Mouse (Mus musculus): ENCODE data around the gene Disp1. TPM values are rescaled to one million over a fixed set of nuclear protein-coding genes. Genes with fewer than 3 reads are reported as not detected.
A peak's percentile ranks its signal among the peaks of the same experiment; 100 is the strongest.

The Disp1 gene
- total RNA-seq (2021): 10 to 100 TPM; 12.9 to 17.6 TPM
- 13.9 and 14.6 TPM in 2 replicates for polyA plus RNA-seq (2012; rRNA removed)
- long read RNA-seq, full-length matches to known transcripts: 10 of 17 reads
- long read RNA-seq, partial matches to known transcripts: 3 of 17 reads
- long read RNA-seq, other reads (novel, unspliced or antisense): 4 of 17 reads

GRCm38 (mm10) chr1:183220796-183221718, at the start of gene Disp1:
TSS of gene Disp1 (minus strand) at chr1:183221522.
- peak; percentile 83 for DNase-seq

DNA sequence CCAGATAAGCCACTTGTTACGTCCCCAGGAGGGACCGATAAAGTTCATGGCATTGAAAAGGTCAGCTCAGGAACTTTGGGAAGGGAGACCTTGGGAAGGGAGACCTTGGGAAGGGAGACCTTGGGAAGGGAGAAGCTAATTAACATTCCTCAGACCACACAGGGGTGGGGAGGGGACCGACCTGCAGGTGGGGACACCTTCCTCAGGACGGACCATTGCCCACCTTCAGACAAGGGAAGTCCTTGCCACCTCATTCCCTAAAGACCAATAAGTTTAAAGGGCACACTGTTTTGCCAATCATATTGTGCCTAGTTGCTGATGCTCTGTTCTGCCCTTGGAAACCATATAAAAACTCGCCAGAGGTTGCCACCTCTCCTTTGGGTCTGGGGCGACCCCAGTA, 46.3 kb upstream of the Disp1 start:
- peak; percentile 19 for DNase-seq

DNA sequence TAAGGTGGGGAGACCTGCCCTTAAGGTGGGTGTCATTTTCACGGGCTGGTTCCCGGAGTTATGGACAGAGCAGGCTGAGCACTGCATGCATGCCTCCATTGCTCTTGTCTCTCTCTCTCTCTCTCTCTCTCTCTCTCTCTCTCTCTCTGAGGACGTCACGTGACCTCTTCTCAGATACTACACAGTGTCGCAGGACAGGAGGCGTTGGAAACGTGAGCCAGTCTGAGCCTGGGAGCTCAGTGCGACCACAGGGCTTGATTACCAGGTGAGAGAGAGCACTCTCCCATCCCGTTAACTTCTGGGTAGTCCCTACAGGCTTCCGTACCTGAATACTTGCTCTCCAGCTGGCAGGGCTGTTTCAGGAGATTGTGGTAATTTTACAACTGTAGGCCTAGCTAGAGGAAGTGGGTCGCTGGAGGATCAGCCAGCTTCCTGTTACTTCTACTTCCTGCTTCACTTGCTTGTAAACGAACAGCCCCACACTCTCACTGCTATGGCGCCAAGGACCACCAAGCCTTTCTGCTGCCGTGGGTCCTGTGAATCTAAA, 44.7 kb upstream of the Disp1 start:
- DNase-seq: no peak

- DNase-seq: peak; percentile 32
Observed at GRCm38 (mm10) chr1:183264145-183265008, 43.1 kb upstream of the Disp1 start.

DNA sequence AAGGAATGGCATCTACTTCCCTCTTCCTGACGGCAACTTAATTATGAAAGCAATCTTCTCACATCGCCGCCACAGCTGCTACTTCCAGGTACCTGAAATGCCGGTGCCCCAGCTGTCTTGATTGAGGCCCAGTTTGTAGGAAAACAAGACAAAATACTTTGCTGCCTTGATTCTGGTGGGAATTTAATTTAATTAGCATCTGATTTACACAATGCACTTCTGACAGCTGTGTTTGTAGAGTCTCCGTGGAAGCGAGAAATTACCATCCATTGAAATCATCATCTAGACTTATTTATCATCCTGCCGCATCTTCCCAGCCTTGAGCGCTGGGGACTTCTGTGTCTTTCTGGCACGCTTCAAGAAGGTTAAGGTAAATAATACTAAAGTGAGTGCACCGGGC, 31.3 kb upstream of the Disp1 start:
- no peak for DNase-seq

GRCm38 (mm10) chr1:183251818-183252217, 30.5 kb upstream of the Disp1 start:
- DNase-seq: no peak

GRCm38 (mm10) chr1:183250612-183251011, 29.3 kb upstream of the Disp1 start:
- no peak for DNase-seq

DNA sequence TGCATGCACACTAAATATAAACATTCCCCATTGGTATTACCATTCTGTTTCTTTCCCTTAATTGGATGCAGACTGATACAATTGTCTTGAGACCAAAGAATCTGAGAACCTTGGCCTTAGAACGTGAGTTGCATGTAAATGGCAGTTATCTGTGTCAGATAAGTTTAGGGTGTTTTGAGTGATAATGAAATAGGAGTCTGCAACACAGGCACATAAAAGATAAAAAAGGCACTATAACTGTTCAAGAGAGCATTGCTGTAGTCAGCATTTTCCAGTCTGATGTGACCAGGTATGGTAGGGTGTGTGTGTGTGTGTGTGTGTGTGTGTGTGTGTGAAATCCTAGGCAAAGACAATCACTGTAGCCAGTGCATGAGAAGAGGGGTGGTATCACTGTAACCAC, 26.8 kb upstream of the Disp1 start:
- DNase-seq: no peak

- no peak for DNase-seq
Observed at GRCm38 (mm10) chr1:183243293-183243692, 22.0 kb upstream of the Disp1 start.

DNA sequence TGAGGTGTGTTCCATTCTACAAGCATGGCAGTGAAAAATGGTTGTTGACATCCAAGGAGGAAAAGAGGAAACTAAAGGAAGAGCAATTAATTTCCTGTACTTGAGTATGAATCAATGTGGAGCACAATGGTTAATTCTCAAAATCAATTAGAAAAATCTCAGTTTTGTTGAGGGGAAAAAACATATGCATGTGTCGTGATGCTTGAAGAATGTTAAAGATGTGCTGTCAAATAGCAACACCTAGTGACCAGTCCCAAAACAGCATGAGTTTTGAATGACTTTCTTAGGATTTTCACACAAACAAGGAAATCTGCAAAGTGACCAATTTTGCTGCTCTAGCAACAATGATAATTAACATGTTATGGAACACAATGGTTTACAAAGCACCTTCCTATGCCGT, 16.6 kb upstream of the Disp1 start:
- no peak for DNase-seq

- no peak for DNase-seq
Observed at GRCm38 (mm10) chr1:183236460-183236859, 15.1 kb upstream of the Disp1 start.

GRCm38 (mm10) chr1:183233679-183234174, 12.4 kb upstream of the Disp1 start:
- DNase-seq: no peak

DNA sequence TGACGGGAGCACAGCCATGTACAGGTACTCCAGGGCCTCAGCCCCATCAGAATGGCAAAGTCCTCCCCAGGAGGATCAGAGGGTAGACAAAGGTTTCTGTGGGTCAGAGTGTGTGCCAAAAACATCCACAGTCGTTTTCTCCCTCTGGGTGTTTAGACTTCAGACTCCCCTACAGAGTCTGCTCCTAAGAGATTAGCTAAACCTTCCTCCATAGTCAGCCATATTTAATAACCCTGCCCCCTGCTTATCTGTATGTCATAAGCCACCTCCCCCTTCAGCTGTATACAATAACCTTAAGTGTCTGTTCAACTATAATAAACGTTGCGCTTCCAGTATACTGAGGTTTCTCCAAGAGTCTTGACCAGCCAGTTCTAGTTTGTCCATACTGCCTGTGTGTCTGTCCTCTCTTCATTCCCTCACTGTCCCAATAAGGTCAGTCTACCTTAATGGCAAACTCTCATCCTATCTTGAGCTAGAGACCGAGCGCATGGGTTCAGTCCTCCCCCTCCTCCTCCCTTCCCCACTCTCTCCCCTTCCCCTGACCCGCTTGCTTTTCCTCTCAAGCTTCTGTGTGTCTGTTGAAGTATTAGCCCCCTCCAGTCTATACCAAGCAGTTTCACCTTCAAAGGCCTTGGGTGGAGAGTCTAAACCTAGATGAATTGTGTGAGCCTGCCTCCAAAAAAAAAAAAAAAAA, 11.8 kb upstream of the Disp1 start:
- no peak for DNase-seq

- DNase-seq: no peak
Observed at GRCm38 (mm10) chr1:183227469-183227868, 6.1 kb upstream of the Disp1 start.

- peak; percentile 73 for DNase-seq
Observed at GRCm38 (mm10) chr1:183219021-183219420, 2.3 kb downstream of the Disp1 start.

DNA sequence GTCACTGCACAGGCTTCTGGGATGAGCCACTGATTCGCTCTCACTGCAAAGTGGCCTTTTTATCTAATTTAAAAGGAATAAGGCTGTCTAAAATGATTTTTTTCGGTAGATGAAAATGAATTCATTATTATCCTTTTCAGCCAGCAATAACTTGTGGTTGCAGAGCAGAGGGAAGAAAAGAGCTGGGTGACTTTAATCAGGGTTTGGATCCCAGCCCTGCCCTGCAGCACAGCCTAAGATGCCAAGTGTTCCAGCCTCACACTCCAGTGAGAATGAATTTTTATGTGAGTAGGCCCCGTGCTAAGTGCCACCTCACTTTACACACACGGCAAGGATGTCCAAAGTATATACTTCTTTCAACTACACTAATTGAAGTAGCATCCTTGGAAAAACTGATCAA, 4.6 kb downstream of the Disp1 start:
- no peak for DNase-seq

DNA sequence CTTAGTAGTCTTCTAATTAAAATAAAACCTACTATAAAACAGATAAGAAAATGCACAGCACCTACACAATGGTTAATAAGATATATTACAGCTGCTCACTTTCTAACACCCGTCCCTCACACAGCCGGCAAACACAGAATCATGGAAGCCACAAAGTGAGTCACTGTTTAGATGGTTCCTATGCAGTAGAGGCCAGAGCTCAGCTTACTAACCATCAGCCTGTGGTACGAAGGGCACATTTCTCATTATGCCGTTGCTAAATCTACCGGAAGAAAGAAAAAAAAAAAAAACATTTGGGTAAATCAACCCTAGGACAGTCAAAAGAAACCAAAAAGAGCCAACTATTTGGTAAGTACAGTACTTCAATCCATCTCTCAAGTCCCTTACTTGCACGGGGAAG, 5.6 kb downstream of the Disp1 start:
- DNase-seq: no peak

DNA sequence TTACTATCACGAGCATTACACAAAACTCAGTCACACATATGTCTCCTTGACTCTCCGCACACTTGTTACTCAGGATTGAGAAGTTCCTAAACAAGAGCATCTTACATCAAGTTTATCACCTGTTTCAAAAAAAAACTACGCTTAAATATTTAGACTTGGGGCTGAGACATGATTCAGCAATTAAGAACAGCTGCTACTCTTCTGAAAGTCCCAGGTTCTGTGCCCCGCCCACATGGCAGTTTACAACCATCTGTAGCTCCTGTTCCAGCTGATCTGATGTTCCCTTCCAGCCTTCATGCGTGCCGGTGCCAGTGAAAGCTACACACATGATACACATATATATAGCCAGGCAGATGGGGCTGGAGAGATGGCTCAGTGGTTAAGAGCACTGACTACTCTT, 7.5 kb downstream of the Disp1 start:
- DNase-seq: no peak

DNA sequence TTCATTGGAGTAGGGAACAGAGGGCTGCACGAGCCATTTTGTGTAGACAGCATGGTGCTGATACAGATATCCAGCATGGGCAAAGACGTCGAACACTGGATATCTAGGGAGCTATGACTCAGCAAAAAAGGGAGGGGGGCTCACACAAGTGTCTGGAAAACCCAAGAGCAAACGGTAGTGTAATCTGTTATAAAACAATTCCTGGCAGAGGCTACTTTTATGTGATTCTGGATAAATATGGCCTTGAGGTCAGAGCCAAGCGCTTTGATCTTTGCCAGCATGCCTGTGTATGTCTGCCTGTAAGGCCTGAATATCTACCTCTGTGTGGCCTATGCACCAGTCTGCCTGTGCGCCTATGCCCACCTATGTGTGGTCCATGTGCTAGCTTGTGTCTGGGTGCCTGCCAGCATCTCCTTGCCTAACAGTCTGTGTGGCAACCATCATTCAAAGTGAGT, 8.5 kb downstream of the Disp1 start:
- DNase-seq: peak; percentile 75

- no peak for DNase-seq
Observed at GRCm38 (mm10) chr1:183210115-183210514, 11.2 kb downstream of the Disp1 start.

GRCm38 (mm10) chr1:183207623-183208022, 13.7 kb downstream of the Disp1 start:
- DNase-seq: no peak
